Mouse (Mus musculus) lung, postnatal 0 days (tissue): ENCODE measurements around the gene Grap2. TPM values are rescaled to one million over a fixed set of nuclear protein-coding genes. Genes with fewer than 3 reads are reported as not detected.

Experiments
- ATAC-seq: fragments of 200-750 bp; cut with Nextera tagmentation; 2 replicates; pipeline ENCODE4 v1.8.0; 2017; ENCODE audit warnings: moderate library complexity
- DNase-seq: peaks from one replicate; pipeline ENCODE4 v3.0.0-alpha.2; 2016; ENCODE audit warnings: low spot score
- H3K27ac ChIP-seq: fragments of 300-500 bp; sonication (generic); 2 replicates; pipeline ENCODE4 v1.5.1; 2014; ENCODE audit warnings: antibody characterized with exemption, mild to moderate bottlenecking, low read length, mixed read lengths
- H3K27me3 ChIP-seq: fragments of 300-500 bp; sonication (generic); replicated peaks from 2 replicates; pipeline ENCODE4 v1.6.1; 2014; ENCODE audit warnings: low read length, mixed read lengths; ENCODE audit not compliant: insufficient read depth
- H3K36me3 ChIP-seq: fragments of 300-500 bp; sonication (generic); 2 replicates; pipeline ENCODE4 v1.6.1; 2014; ENCODE audit warnings: low read length, mixed read lengths; ENCODE audit not compliant: insufficient read depth
- H3K4me1 ChIP-seq: fragments of 300-500 bp; sonication (generic); 2 replicates; pipeline ENCODE4 v1.6.1; 2014; ENCODE audit warnings: antibody characterized with exemption, low read depth, low read length, mixed read lengths; ENCODE audit not compliant: insufficient read depth
- H3K4me2 ChIP-seq: fragments of 300-500 bp; sonication (generic); replicated peaks from 2 replicates; pipeline ENCODE4 v1.6.1; 2014; ENCODE audit warnings: low read depth, mild to moderate bottlenecking, low read length, moderate library complexity, mixed read lengths
- H3K4me3 ChIP-seq: fragments of 300-500 bp; sonication (generic); 2 replicates; pipeline ENCODE4 v1.5.1; 2014; ENCODE audit warnings: low read depth, low read length
- H3K9ac ChIP-seq: fragments of 300-500 bp; sonication (generic); replicated peaks from 2 replicates; pipeline ENCODE4 v1.6.1; 2014; ENCODE audit warnings: low read depth, mild to moderate bottlenecking
- H3K9me3 ChIP-seq: fragments of 300-500 bp; sonication (generic); 2 replicates; pipeline ENCODE4 v1.6.1; 2016; ENCODE audit warnings: low read length, mixed read lengths
- CTCF ChIP-seq: IDR thresholded peaks from 2 replicates; pipeline ENCODE4 v1.5.1; 2016; ENCODE audit warnings: antibody characterized with exemption, mild to moderate bottlenecking
- EP300 ChIP-seq: IDR thresholded peaks from 2 replicates; pipeline ENCODE4 v1.6.1; 2016; ENCODE audit warnings: antibody characterized with exemption, mild to moderate bottlenecking, control low read depth
- WGBS: fragments of 180-500 bp; shearing (Covaris S2); extraction: QIAGEN DNeasy Blood & Tissue Kit; methylation state at CpG from one replicate; pipeline ENCODE4 v1.1.7; 2014; 5-methylcytosine and 5-hydroxymethylcytosine counted together
- polyA plus RNA-seq: library from polyadenylated mRNA; unstranded; fragments of >200 nt; fragmentation: Nextera tagmentation; extraction: Ambion mirVana; gene quantifications from 2 replicates; pipeline ENCODE4 v1.2.1, GENCODE M21; 2015

The Grap2 gene
- polyA plus RNA-seq, 1 experiment from 2014 or later, result 1.9 TPM

GRCm38 (mm10) chr15:80680347-80681030, 108.1 kb downstream of the Grap2 start:
- DNase-seq (peak; percentile 32), ATAC-seq (peak; percentile 37; the same call in 1 of the 2 replicates)
- Histone ChIP-seq H3K4me1 (0 out of 2 replicates have a peak, but pooled peaks cover 3% of the 10 kb centered on the region), H3K9me3 (no peaks in the 10 kb centered on the region), H3K27ac (no peak overlapping the region), H3K36me3 (no peaks in the 10 kb centered on the region), H3K4me2 (no peak overlapping the region), H3K27me3 (no peaks in the 10 kb centered on the region), H3K9ac (no peak overlapping the region), H3K4me3 (no peak overlapping the region)
- WGBS, result 43% methylated on average over 7 of the region's 7 CpGs
- TF ChIP-seq CTCF (no peak), EP300 (no peak)

GRCm38 (mm10) chr15:80681466-80681881, 109.1 kb downstream of the Grap2 start:
- H3K27ac ChIP-seq, result no peak overlapping the region

GRCm38 (mm10) chr15:80682343-80682742, 109.9 kb downstream of the Grap2 start:
- H3K4me1 ChIP-seq, result 0 out of 2 replicates have a peak, but pooled peaks cover 3% of the 10 kb centered on the region
- no peak overlapping the region for H3K4me2 ChIP-seq
- no peak overlapping the region for H3K4me3 ChIP-seq
- no peaks in the 10 kb centered on the region for H3K9me3 ChIP-seq
- no peaks in the 10 kb centered on the region for H3K36me3 ChIP-seq
- 76% methylated on average over 8 of the region's 8 CpGs for WGBS
- DNase-seq (no peak), ATAC-seq (no peak)
- no peaks in the 10 kb centered on the region for H3K27me3 ChIP-seq
- TF ChIP-seq CTCF (no peak), EP300 (no peak)
- no peak overlapping the region for H3K9ac ChIP-seq
- H3K27ac ChIP-seq, result no peak overlapping the region

More at GRCm38 (mm10) chr15:80681466-80681881, 109.1 kb downstream of the Grap2 start:
- no peak for TF ChIP-seq CTCF
- TF ChIP-seq EP300, result no peak
- Histone ChIP-seq H3K4me1 (0 out of 2 replicates have a peak, but pooled peaks cover 3% of the 10 kb centered on the region), H3K4me3 (no peak overlapping the region), H3K4me2 (no peak overlapping the region), H3K27me3 (no peaks in the 10 kb centered on the region), H3K9ac (no peak overlapping the region), H3K9me3 (no peaks in the 10 kb centered on the region), H3K36me3 (no peaks in the 10 kb centered on the region)
- no peak for ATAC-seq
- no peak for DNase-seq
- WGBS, result 76% methylated on average over 4 of the region's 4 CpGs

- H3K4me1 ChIP-seq, result 0 out of 2 replicates have a peak, but pooled peaks cover 3% of the 10 kb centered on the region
- no peak overlapping the region for H3K4me3 ChIP-seq
- H3K4me2 ChIP-seq, result no peak overlapping the region
- no peak overlapping the region for H3K27ac ChIP-seq
- no peak for TF ChIP-seq CTCF
- no peak for TF ChIP-seq EP300
- DNase-seq (no peak), ATAC-seq (no peak)
- WGBS, result 55% methylated on average over 6 of the region's 6 CpGs
- H3K9ac ChIP-seq, result no peak overlapping the region
- no peaks in the 10 kb centered on the region for H3K36me3 ChIP-seq
- no peaks in the 10 kb centered on the region for H3K27me3 ChIP-seq
- H3K9me3 ChIP-seq, result no peaks in the 10 kb centered on the region
Measured at GRCm38 (mm10) chr15:80683151-80683550, 110.8 kb downstream of the Grap2 start.

- H3K9me3 ChIP-seq, result no peaks in the 10 kb centered on the region
- H3K9ac ChIP-seq, result no peak overlapping the region
- H3K4me3 ChIP-seq, result no peak overlapping the region
- TF ChIP-seq EP300 (no peak), CTCF (no peak)
- 66% methylated on average over 3 of the region's 3 CpGs for WGBS
- no peak overlapping the region for H3K27ac ChIP-seq
- H3K4me2 ChIP-seq, result no peak overlapping the region
- no peaks in the 10 kb centered on the region for H3K36me3 ChIP-seq
- H3K4me1 ChIP-seq, result 0 out of 2 replicates have a peak, but pooled peaks cover 3% of the 10 kb centered on the region
- DNase-seq (no peak), ATAC-seq (no peak)
- H3K27me3 ChIP-seq, result no peaks in the 10 kb centered on the region
Measured at GRCm38 (mm10) chr15:80683990-80684389, 111.6 kb downstream of the Grap2 start.

GRCm38 (mm10) chr15:80684786-80685602, 112.6 kb downstream of the Grap2 start:
- H3K9ac ChIP-seq, result no peak overlapping the region
- H3K27me3 ChIP-seq, result no peaks in the 10 kb centered on the region
- no peak overlapping the region for H3K4me3 ChIP-seq
- no peak overlapping the region for H3K27ac ChIP-seq
- no peaks in the 10 kb centered on the region for H3K4me1 ChIP-seq
- no peak overlapping the region for H3K4me2 ChIP-seq
- no peaks in the 10 kb centered on the region for H3K36me3 ChIP-seq
- H3K9me3 ChIP-seq, result no peaks in the 10 kb centered on the region
- ATAC-seq, result no peak
- TF ChIP-seq CTCF, result no peak
- no peak for TF ChIP-seq EP300
- no peak for DNase-seq
- WGBS, result 41% methylated on average over 8 of the region's 8 CpGs
